Mouse (Mus musculus) heart, embryonic 12.5 days (tissue): ENCODE data around the gene Ano10. TPM values are rescaled to one million over a fixed set of nuclear protein-coding genes. Genes with fewer than 3 reads are reported as not detected.

Source experiments
- ATAC-seq: fragments of 200-750 bp; cut with Nextera tagmentation; 2 replicates; pipeline ENCODE4 v1.8.0; 2017; ENCODE audit warnings: moderate TSS enrichment, moderate library complexity; ENCODE audit not compliant: insufficient number of reproducible peaks, low FRiP score
- H3K27ac ChIP-seq: fragments of 300-500 bp; sonication (generic); 2 replicates; pipeline ENCODE4 v1.5.1; 2016; ENCODE audit warnings: mild to moderate bottlenecking, moderate library complexity; ENCODE audit not compliant: poor library complexity, severe bottlenecking
- H3K27me3 ChIP-seq: fragments of 300-500 bp; sonication (generic); replicated peaks from 2 replicates; pipeline ENCODE4 v1.6.1; 2016; ENCODE audit warnings: mild to moderate bottlenecking, moderate library complexity
- H3K36me3 ChIP-seq: fragments of 300-500 bp; sonication (generic); 2 replicates; pipeline ENCODE4 v1.6.1; 2016; ENCODE audit warnings: mild to moderate bottlenecking, moderate library complexity
- H3K4me1 ChIP-seq: fragments of 300-500 bp; sonication (generic); replicated peaks from 2 replicates; pipeline ENCODE4 v1.6.1; 2016; ENCODE audit warnings: mild to moderate bottlenecking
- H3K4me2 ChIP-seq: fragments of 300-500 bp; sonication (generic); 2 replicates; pipeline ENCODE4 v1.6.1; 2016; ENCODE audit warnings: mild to moderate bottlenecking, moderate library complexity
- H3K4me3 ChIP-seq: fragments of 300-500 bp; sonication (generic); 2 replicates; pipeline ENCODE4 v1.5.1; 2016; ENCODE audit warnings: mild to moderate bottlenecking
- H3K9ac ChIP-seq: fragments of 300-500 bp; sonication (generic); 2 replicates; pipeline ENCODE4 v1.6.1; 2016; ENCODE audit warnings: mild to moderate bottlenecking, moderate library complexity
- H3K9me3 ChIP-seq: fragments of 300-500 bp; sonication (generic); replicated peaks from 2 replicates; pipeline ENCODE4 v1.6.1; 2016; ENCODE audit warnings: mild to moderate bottlenecking, moderate library complexity
- WGBS: fragments of 180-500 bp; shearing (Covaris S2); methylation state at CpG from one replicate; pipeline ENCODE4 v1.1.7; 2016; 5-methylcytosine and 5-hydroxymethylcytosine counted together
- polyA plus RNA-seq: library from polyadenylated mRNA; unstranded; fragments of >200 nt; fragmentation: Nextera tagmentation; extraction: Ambion mirVana; gene quantifications from 2 replicates; pipeline ENCODE4 v1.2.1, GENCODE M21; 2016

The Ano10 gene
- polyA plus RNA-seq, 1 experiment from 2014 or later = 34.7 TPM

DNA sequence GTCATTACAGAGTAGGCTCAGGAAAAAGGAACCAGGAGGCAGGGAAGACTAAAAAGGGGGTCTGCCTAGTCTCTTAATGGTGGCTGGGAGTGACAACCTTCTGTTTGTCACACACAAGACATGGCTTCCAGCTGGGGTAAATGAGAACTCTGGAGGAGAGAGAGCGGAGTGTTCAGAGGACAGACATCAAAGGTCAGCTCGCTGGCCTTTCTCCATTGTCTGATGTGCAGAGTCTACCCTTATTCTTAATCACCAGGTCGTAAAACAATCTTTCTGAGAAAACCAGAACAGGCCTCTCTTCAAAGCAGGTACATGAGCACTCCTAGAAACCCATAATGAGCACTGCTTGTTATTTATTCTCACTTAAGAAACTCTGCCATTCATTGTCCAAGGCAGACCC lies 5.8 kb downstream of the Ano10 start:
- no peak overlapping the region for H3K4me3 ChIP-seq
- 69% methylated on average over 3 of the region's 3 CpGs for WGBS
- ATAC-seq = no peak
- no peak overlapping the region for H3K27ac ChIP-seq
- peaks cover 18% of the 10 kb centered on the region for H3K4me1 ChIP-seq
- H3K9ac ChIP-seq = no peak overlapping the region
- no peaks in the 10 kb centered on the region for H3K36me3 ChIP-seq
- no peaks in the 10 kb centered on the region for H3K9me3 ChIP-seq
- no peak overlapping the region for H3K4me2 ChIP-seq
- no peaks in the 10 kb centered on the region for H3K27me3 ChIP-seq

DNA sequence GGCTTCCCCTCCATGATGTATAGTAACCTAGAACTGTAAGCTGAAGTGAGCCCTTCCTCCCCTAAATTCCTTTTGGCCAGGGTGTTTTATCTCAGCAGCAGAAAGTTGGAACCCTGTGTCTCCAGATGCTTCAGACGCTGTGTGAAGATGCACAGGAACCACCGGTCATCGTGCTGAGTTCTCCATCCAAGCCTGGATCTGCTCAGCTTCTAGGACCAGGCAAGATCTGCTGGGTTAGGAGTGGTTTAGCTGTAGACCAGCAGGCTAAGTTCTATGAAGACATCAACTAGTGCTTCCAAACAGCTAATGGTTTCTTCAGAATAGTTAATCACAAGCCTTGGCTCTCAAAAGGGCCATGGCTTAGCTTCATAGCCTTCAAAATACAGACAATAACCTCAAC lies 6.7 kb downstream of the Ano10 start:
- 88% methylated on average over 3 of the region's 3 CpGs for WGBS

DNA sequence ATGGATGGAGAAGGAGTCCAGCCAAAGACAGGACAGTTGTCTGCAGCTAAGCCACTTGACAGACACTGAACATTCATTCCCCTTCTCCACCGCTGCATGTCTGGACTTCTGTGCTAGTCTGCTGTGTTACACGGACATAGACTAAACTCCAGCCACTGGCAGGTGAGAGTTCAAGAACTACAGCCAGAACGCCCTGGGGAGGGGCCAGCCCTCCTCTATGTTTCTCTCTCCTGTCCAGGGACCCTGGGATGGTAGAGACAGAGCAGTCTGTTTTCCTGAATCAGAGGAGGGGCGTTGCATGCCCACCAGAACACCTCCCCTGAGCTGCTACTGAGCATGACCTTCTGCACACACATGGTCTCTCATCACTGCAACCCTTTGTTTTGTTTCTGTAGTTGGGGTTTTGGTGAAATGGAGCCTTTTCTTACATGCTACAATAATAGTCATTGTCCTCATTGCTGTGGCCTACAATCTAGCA lies 8.4 kb downstream of the Ano10 start:
- H3K27me3 ChIP-seq = no peaks in the 10 kb centered on the region
- no peak overlapping the region for H3K9ac ChIP-seq
- H3K9me3 ChIP-seq = no peaks in the 10 kb centered on the region
- no peak for ATAC-seq
- peak overlapping the region; percentile 21 for H3K4me2 ChIP-seq
- H3K4me3 ChIP-seq = no peak overlapping the region
- H3K4me1 ChIP-seq = peaks cover 13% of the 10 kb centered on the region
- no peaks in the 10 kb centered on the region for H3K36me3 ChIP-seq
- WGBS = 26% methylated on average over 4 of the region's 4 CpGs
- H3K27ac ChIP-seq = no peak overlapping the region

More for the DNA sequence above, 6.7 kb downstream of the Ano10 start:
- Histone ChIP-seq H3K9ac (no peak overlapping the region), H3K36me3 (no peaks in the 10 kb centered on the region), H3K4me1 (peaks cover 13% of the 10 kb centered on the region), H3K27ac (no peak overlapping the region), H3K4me2 (no peak overlapping the region), H3K27me3 (no peaks in the 10 kb centered on the region), H3K4me3 (no peak overlapping the region), H3K9me3 (no peaks in the 10 kb centered on the region)
- ATAC-seq = no peak

DNA sequence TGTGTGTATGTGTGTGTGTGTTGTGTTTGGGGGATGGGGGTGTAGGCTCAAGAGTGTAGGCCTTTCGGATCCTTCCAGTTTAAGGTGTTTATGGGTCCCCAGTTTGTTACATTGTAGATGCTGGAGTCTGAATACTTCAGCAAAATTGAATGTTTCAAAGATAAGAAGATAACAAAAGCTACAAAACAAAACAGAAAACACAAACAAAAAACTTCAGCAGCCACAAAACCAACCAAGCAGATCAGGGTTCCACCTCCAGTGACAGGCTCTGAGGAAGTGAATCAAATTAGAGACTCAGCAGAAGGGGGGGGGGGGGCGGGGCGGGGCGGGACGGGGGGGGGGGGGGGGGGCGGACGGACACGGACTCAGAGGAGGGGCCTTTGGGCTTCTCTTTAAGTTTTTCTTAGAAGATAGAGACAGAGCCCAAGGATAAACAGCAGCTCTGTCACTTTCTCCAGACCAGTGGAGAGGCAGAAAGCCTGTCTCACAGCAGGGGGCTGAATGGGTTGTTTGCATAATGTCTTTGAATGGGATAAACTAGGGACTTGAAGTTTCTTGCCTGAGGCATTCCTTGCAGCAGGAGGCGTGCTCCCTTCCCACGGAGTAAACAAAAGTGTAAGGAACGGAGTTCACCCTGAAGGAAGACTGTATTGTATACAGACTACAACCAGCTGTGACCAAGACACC lies 8.9 kb downstream of the Ano10 start:
- H3K27ac ChIP-seq = no peak overlapping the region
- H3K9me3 ChIP-seq = no peaks in the 10 kb centered on the region
- H3K36me3 ChIP-seq = no peaks in the 10 kb centered on the region
- ATAC-seq = no peak
- peak overlapping the region; percentile 21 for H3K4me2 ChIP-seq
- H3K4me1 ChIP-seq = peaks cover 13% of the 10 kb centered on the region
- H3K4me3 ChIP-seq = 0 out of 2 replicates have a peak overlapping the region, but pooled peaks have one; percentile 5
- no peak overlapping the region for H3K9ac ChIP-seq
- 19% methylated on average over 5 of the region's 11 CpGs for WGBS
- no peaks in the 10 kb centered on the region for H3K27me3 ChIP-seq

DNA sequence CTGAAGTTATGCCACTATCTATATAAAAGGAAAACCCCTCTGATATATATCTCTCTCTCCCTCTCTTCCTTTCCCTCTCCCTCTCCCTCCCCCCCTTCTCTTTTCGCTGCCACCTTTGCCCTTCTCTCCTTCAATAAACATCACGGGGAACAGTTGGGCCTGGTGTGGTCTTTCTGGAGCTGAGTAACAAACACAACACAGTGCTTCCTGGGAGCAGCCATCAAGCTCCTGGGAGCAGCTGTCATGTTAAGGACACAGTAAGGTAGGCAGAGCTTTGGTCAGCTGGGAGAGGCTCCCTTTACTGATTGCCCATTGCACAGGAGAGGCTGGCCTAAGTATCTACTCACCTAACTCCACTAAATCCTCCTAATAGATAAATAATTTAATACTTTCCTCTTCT lies 9.5 kb downstream of the Ano10 start:
- Histone ChIP-seq H3K27ac (no peak overlapping the region), H3K4me3 (no peak overlapping the region), H3K4me2 (no peak overlapping the region), H3K9ac (no peak overlapping the region), H3K4me1 (peaks cover 13% of the 10 kb centered on the region), H3K36me3 (no peaks in the 10 kb centered on the region), H3K9me3 (no peaks in the 10 kb centered on the region), H3K27me3 (no peaks in the 10 kb centered on the region)
- WGBS = 49% methylated on average over 2 of the region's 2 CpGs
- no peak for ATAC-seq

DNA sequence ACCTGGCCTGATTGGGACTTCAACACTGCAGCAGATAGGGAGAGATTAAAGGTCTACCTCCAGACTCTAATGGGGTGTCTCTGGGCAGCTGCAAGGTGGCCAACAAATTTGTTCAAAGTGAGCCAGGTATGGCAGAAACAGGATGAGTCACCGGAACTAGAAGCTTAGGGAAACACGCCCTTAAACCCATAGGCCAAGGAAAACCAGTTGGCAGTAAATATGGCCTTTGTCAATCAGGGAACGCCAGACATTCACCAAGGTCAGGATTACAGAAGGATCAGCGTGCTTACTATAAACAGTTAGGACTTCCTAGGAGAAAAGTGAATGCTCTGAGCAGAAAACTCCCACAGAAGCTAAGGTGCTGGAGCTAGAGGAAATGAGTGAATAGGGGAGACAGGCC lies 13.2 kb downstream of the Ano10 start:
- H3K27ac ChIP-seq = no peak overlapping the region
- no peak for ATAC-seq
- WGBS = 82% methylated on average over 4 of the region's 4 CpGs

DNA sequence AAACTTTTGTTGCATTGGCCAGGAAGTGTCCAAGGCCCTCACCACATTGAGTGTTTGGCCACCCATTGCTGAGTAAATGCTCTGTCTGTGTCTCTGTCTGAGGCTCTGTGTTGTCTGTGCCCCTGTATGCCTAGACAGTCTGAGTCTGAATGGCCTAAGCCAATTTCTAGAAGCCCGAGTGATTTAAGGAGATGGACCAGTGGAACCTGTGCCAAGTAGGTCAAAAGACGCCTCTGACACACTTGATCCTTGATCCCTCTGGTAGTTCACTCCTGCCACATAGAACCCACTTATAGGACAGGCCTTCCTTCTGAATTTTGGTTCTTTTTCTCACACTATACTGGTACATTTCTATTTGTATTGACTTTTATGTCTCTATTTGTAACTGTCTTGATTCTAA lies 17.6 kb downstream of the Ano10 start:
- H3K27me3 ChIP-seq = no peaks in the 10 kb centered on the region
- H3K9ac ChIP-seq = no peak overlapping the region
- no peaks in the 10 kb centered on the region for H3K4me1 ChIP-seq
- WGBS = 79% methylated on average over 2 of the region's 2 CpGs
- no peak overlapping the region for H3K4me3 ChIP-seq
- ATAC-seq = no peak
- H3K4me2 ChIP-seq = no peak overlapping the region
- H3K27ac ChIP-seq = no peak overlapping the region
- H3K9me3 ChIP-seq = 0 out of 2 replicates have a peak, but pooled peaks cover 3% of the 10 kb centered on the region
- peaks cover 38% of the 10 kb centered on the region for H3K36me3 ChIP-seq

More for the DNA sequence above, 13.2 kb downstream of the Ano10 start:
- Histone ChIP-seq H3K27me3 (no peaks in the 10 kb centered on the region), H3K4me3 (no peak overlapping the region), H3K9me3 (0 out of 2 replicates have a peak, but pooled peaks cover 3% of the 10 kb centered on the region), H3K9ac (no peak overlapping the region), H3K36me3 (peaks cover 5% of the 10 kb centered on the region), H3K4me1 (peaks cover 9% of the 10 kb centered on the region), H3K4me2 (no peak overlapping the region)

DNA sequence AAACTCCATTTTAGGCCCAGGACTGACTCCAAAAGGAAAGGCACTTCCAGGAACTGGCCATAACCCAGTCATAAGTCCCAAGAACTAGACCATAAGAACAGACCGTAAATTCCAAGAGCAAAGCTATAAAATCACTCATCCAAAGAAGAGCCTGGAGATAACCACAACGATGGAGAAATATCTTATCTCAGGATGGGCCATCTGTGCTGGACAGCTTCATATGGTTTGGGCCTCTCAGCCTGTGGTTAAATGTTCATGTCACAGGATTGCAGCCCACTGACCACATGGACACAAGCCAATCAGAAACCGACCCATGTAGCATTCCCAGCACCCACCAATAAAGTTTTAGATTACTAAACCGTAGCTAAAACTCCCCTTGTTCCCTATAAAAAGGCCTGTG lies 18.1 kb downstream of the Ano10 start:
- 81% methylated on average over 4 of the region's 4 CpGs for WGBS
- Histone ChIP-seq H3K27me3 (no peaks in the 10 kb centered on the region), H3K4me1 (no peaks in the 10 kb centered on the region), H3K4me2 (no peak overlapping the region), H3K9me3 (0 out of 2 replicates have a peak, but pooled peaks cover 3% of the 10 kb centered on the region), H3K36me3 (peaks cover 41% of the 10 kb centered on the region), H3K9ac (no peak overlapping the region), H3K27ac (no peak overlapping the region), H3K4me3 (no peak overlapping the region)
- no peak for ATAC-seq

DNA sequence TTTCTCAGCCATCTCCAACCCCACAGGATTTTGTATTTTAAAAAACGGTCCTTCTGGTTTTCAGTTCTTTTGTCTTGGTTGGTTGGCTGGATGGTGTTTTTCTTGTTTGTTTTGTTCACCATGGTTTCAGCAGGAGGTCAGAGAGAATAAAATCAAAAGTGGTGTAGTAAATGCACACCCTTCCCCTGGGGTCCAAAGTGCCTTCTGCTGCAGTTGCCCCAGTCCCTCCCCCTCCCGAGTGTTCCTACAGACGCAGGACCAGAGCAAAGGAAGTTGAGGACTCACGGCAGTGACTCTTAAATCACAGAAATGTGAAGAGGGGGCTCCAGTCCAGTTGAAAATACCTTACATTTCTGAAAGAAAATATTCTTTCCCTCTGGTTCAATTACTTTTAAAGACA lies 19.9 kb downstream of the Ano10 start:
- Histone ChIP-seq H3K27me3 (no peaks in the 10 kb centered on the region), H3K4me1 (no peaks in the 10 kb centered on the region), H3K9ac (no peak overlapping the region), H3K4me3 (no peak overlapping the region), H3K27ac (no peak overlapping the region), H3K4me2 (no peak overlapping the region), H3K36me3 (peaks cover 41% of the 10 kb centered on the region), H3K9me3 (0 out of 2 replicates have a peak, but pooled peaks cover 3% of the 10 kb centered on the region)
- no peak for ATAC-seq
- 73% methylated on average over 4 of the region's 4 CpGs for WGBS

DNA sequence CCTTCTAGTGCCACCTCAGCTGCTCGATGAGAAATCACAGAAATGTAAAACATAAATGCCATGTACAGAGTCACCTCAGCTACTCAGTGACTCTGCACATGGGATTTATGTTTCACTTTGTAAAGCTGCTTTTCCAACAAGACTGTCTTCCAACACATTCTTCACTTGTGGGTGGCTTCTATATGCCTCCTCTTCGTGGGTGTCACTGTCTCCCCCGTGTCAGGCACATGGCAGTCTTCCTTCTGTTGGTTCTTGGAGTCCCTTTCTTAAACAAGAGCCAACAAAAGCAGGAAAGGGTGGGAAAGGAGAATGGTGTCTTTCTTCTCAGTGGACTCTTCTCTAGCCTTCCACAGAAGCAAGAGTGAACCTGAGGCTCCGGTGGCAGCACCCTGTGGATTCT lies 20.3 kb downstream of the Ano10 start:
- no peak for ATAC-seq
- no peak overlapping the region for H3K4me3 ChIP-seq
- H3K9ac ChIP-seq = no peak overlapping the region
- H3K27me3 ChIP-seq = no peaks in the 10 kb centered on the region
- WGBS = 82% methylated on average over 4 of the region's 4 CpGs
- no peak overlapping the region for H3K27ac ChIP-seq
- H3K9me3 ChIP-seq = 0 out of 2 replicates have a peak, but pooled peaks cover 3% of the 10 kb centered on the region
- H3K4me2 ChIP-seq = no peak overlapping the region
- H3K36me3 ChIP-seq = peaks cover 41% of the 10 kb centered on the region
- no peaks in the 10 kb centered on the region for H3K4me1 ChIP-seq

DNA sequence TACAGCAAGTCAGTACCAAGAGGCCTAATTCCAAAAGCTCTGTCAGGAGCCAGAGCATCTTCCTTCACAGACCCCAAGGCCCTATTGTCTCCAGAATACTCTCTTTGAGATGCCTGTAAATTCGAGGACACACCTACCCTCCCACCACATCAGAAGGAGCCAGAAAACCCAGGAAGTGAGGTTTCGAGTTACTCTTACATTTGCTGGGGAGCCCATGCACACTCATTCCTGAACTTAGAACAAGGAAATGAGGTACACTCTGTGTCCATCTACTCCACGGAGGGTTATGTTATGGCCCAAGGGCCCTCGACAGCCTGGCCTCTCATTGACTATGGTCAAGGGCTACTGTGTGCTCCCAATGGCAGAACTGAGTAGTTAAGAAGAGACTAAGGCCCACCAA lies 22.4 kb downstream of the Ano10 start:
- Histone ChIP-seq H3K9ac (no peak overlapping the region), H3K9me3 (no peaks in the 10 kb centered on the region), H3K27ac (no peak overlapping the region), H3K4me1 (no peaks in the 10 kb centered on the region), H3K27me3 (no peaks in the 10 kb centered on the region), H3K36me3 (peaks cover 36% of the 10 kb centered on the region), H3K4me3 (no peak overlapping the region), H3K4me2 (no peak overlapping the region)
- 75% methylated on average over 4 of the region's 4 CpGs for WGBS
- no peak for ATAC-seq

DNA sequence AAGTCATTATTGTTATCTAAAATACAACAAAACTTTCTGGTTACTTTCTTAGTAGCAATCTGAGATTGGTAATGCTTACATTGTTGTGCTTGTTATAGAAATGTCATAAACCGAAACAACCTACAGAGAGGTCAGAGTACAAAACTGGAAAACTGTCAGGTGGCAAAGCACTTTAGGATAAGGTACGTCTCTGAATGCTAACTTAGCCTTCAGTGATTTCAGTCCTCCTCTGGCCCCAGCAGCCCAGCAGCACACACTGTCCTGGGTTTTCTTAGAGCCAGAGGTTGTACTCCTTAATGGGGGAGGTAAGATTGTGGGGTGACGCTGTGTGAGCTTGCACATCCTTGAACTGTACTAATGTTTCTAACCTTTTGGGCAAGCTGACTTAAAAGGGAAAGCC lies 22.9 kb downstream of the Ano10 start:
- H3K4me3 ChIP-seq = no peak overlapping the region
- peaks cover 41% of the 10 kb centered on the region for H3K36me3 ChIP-seq
- no peak overlapping the region for H3K4me2 ChIP-seq
- 84% methylated on average over 3 of the region's 3 CpGs for WGBS
- H3K9me3 ChIP-seq = no peaks in the 10 kb centered on the region
- H3K9ac ChIP-seq = no peak overlapping the region
- no peaks in the 10 kb centered on the region for H3K4me1 ChIP-seq
- H3K27ac ChIP-seq = no peak overlapping the region
- no peak for ATAC-seq
- H3K27me3 ChIP-seq = no peaks in the 10 kb centered on the region
